Mouse (Mus musculus): ENCODE data around the gene Asic4. TPM values are rescaled to one million over a fixed set of nuclear protein-coding genes. Genes with fewer than 3 reads are reported as not detected.

The Asic4 gene
- 16.6 and 34.3 TPM in 2 replicates for polyA plus RNA-seq (2014; fragmentation: Nextera tagmentation; extraction: Ambion mirVana)

- Histone ChIP-seq H3K4me2 (ENCODE audit: low read length) (peak within 1 kb of the TSS; percentile 70), H3K4me3 (replicated peaks; ENCODE audit: low read depth, low read length) (peak within 1 kb of the TSS; percentile 45), H3K9me3 (ENCODE audit: control insufficient read depth, low read length) (no peaks in the 10 kb centered on the region), H3K4me1 (ENCODE audit: control insufficient read depth, insufficient read depth, low read length) (peaks cover 66% of the 10 kb centered on the region), H3K27ac (replicated peaks; ENCODE audit: low read depth, low read length) (peak within 1 kb of the TSS; percentile 90), H3K36me3 (ENCODE audit: control insufficient read depth, insufficient read depth, low read length) (no peaks in the 10 kb centered on the region), H3K9ac (replicated peaks; ENCODE audit: low read length) (peak within 1 kb of the TSS; percentile 78), H3K27me3 (ENCODE audit: control insufficient read depth, insufficient read depth, low read length) (peaks cover 9% of the 10 kb centered on the region)
- ATAC-seq (ENCODE audit: low FRiP score, low TSS enrichment), result 0 out of 2 replicates have a peak, but pooled peaks have one; percentile 9
- DNase-seq, result peak; percentile 84
- WGBS, result 2% methylated on average over 35 of the region's 35 CpGs
Observed at GRCm38 (mm10) chr1:75450314-75451005, at the start of gene Asic4. TSS of gene Asic4 (plus strand) at chr1:75450436.

- H3K27me3 ChIP-seq (ENCODE audit: control insufficient read depth, insufficient read depth, low read length), result no peaks in the 10 kb centered on the region
- peak overlapping the region; percentile 37; the same call in 1 of the 2 replicates for H3K4me2 ChIP-seq (ENCODE audit: low read length)
- ATAC-seq (ENCODE audit: low FRiP score, low TSS enrichment) (no peak), DNase-seq (no peak)
- H3K27ac ChIP-seq (replicated peaks; ENCODE audit: low read depth, low read length), result no peak overlapping the region
- WGBS, result 39% methylated on average over 6 of the region's 6 CpGs
- peaks cover 21% of the 10 kb centered on the region for H3K36me3 ChIP-seq (ENCODE audit: control insufficient read depth, insufficient read depth, low read length)
- H3K4me3 ChIP-seq (replicated peaks; ENCODE audit: low read depth, low read length), result no peak overlapping the region
- peaks cover 21% of the 10 kb centered on the region for H3K4me1 ChIP-seq (ENCODE audit: control insufficient read depth, insufficient read depth, low read length)
- H3K9ac ChIP-seq (replicated peaks; ENCODE audit: low read length), result no peak overlapping the region
- no peaks in the 10 kb centered on the region for H3K9me3 ChIP-seq (ENCODE audit: control insufficient read depth, low read length)
Observed at GRCm38 (mm10) chr1:75400493-75401115, 49.6 kb upstream of the Asic4 start.

DNA sequence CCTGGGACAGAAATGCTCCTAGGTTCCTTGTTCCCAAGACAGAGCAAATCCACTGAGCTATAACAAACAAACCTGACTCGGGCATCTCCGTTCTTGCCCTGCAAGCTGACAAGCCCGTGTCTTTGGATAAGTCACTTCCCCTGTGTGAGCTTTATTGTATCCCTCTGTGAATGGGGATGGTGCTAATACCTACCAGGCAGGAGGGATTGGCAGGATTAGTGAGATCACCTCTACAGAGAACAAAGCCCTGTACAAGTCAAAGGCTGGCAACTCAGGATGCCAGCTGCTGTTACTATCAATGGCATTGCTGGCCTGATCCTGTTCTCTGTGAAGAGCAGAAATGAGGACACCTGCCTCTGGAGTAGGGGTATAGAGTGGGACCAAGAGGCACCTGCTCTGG is 44.7 kb upstream of the Asic4 start:
- ATAC-seq (ENCODE audit: low FRiP score, low TSS enrichment) (no peak), DNase-seq (no peak)
- Histone ChIP-seq H3K9ac (replicated peaks; ENCODE audit: low read length) (no peak overlapping the region), H3K36me3 (ENCODE audit: control insufficient read depth, insufficient read depth, low read length) (peaks cover 45% of the 10 kb centered on the region), H3K4me2 (ENCODE audit: low read length) (no peak overlapping the region), H3K4me3 (replicated peaks; ENCODE audit: low read depth, low read length) (no peak overlapping the region), H3K9me3 (ENCODE audit: control insufficient read depth, low read length) (no peaks in the 10 kb centered on the region), H3K27ac (replicated peaks; ENCODE audit: low read depth, low read length) (no peak overlapping the region), H3K4me1 (ENCODE audit: control insufficient read depth, insufficient read depth, low read length) (peaks cover 2% of the 10 kb centered on the region; the same call in 1 of the 2 replicates), H3K27me3 (ENCODE audit: control insufficient read depth, insufficient read depth, low read length) (no peaks in the 10 kb centered on the region)
- 48% methylated on average over 3 of the region's 3 CpGs for WGBS

GRCm38 (mm10) chr1:75406173-75406572 is 44.1 kb upstream of the Asic4 start:
- H3K27me3 ChIP-seq (ENCODE audit: control insufficient read depth, insufficient read depth, low read length), result no peaks in the 10 kb centered on the region
- DNase-seq (no peak), ATAC-seq (ENCODE audit: low FRiP score, low TSS enrichment) (no peak)
- H3K9me3 ChIP-seq (ENCODE audit: control insufficient read depth, low read length), result no peaks in the 10 kb centered on the region
- H3K4me3 ChIP-seq (replicated peaks; ENCODE audit: low read depth, low read length), result no peak overlapping the region
- H3K36me3 ChIP-seq (ENCODE audit: control insufficient read depth, insufficient read depth, low read length), result peaks cover 45% of the 10 kb centered on the region
- H3K4me1 ChIP-seq (ENCODE audit: control insufficient read depth, insufficient read depth, low read length), result no peaks in the 10 kb centered on the region
- WGBS, result 92% methylated on average over 15 of the region's 15 CpGs
- no peak overlapping the region for H3K9ac ChIP-seq (replicated peaks; ENCODE audit: low read length)
- H3K4me2 ChIP-seq (ENCODE audit: low read length), result no peak overlapping the region
- no peak overlapping the region for H3K27ac ChIP-seq (replicated peaks; ENCODE audit: low read depth, low read length)

DNA sequence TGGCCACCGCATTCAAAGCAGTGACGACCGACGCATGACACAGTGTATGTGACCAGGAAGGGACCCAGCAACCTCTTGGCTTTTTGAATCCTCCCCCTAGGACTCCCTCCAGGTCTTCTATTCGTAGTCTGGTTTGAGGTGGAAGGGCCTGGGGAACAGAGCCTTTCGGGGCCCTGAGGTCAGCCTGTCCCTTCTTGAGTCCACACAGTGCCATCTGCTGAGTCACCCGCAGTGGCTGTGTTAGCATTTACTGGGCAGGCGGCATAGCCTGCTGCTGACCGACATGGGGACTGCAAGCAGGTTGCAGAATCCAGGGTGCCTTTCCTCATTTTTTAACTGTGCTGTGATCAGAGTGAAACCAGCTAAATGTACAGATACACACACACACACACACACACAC is 43.2 kb upstream of the Asic4 start:
- Histone ChIP-seq H3K4me2 (ENCODE audit: low read length) (no peak overlapping the region), H3K4me3 (replicated peaks; ENCODE audit: low read depth, low read length) (no peak overlapping the region), H3K9ac (replicated peaks; ENCODE audit: low read length) (no peak overlapping the region), H3K36me3 (ENCODE audit: control insufficient read depth, insufficient read depth, low read length) (peaks cover 36% of the 10 kb centered on the region), H3K4me1 (ENCODE audit: control insufficient read depth, insufficient read depth, low read length) (no peaks in the 10 kb centered on the region), H3K27me3 (ENCODE audit: control insufficient read depth, insufficient read depth, low read length) (no peaks in the 10 kb centered on the region), H3K9me3 (ENCODE audit: control insufficient read depth, low read length) (no peaks in the 10 kb centered on the region), H3K27ac (replicated peaks; ENCODE audit: low read depth, low read length) (no peak overlapping the region)
- DNase-seq (no peak), ATAC-seq (ENCODE audit: low FRiP score, low TSS enrichment) (no peak)
- 95% methylated on average over 9 of the region's 9 CpGs for WGBS

DNA sequence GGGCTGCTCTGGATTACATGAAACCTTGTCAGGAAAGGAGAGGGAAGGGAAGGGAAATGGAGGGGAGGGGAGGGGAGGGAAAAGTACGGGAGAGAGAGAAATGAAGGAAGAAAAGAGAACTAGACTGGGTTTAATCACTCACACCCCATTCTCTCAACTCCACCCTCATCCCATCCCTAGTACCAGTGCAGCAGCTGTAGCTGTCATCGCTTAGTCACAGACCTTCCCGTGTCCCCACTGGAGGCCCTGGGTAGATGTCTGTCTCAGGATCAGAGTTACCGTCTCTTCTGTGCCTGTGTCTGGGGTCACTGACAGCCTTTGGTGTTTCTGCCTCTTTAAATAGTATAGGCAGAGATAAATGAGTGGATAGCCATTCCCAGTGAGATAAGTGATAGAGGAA is 42.0 kb upstream of the Asic4 start:
- 82% methylated on average over 4 of the region's 4 CpGs for WGBS
- no peak for DNase-seq
- ATAC-seq (ENCODE audit: low FRiP score, low TSS enrichment), result no peak

GRCm38 (mm10) chr1:75409950-75410349 is 40.3 kb upstream of the Asic4 start:
- no peaks in the 10 kb centered on the region for H3K4me1 ChIP-seq (ENCODE audit: control insufficient read depth, insufficient read depth, low read length)

More for the DNA sequence above, 42.0 kb upstream of the Asic4 start:
- H3K4me3 ChIP-seq (replicated peaks; ENCODE audit: low read depth, low read length), result no peak overlapping the region
- H3K4me2 ChIP-seq (ENCODE audit: low read length), result no peak overlapping the region
- no peaks in the 10 kb centered on the region for H3K4me1 ChIP-seq (ENCODE audit: control insufficient read depth, insufficient read depth, low read length)
- H3K27ac ChIP-seq (replicated peaks; ENCODE audit: low read depth, low read length), result no peak overlapping the region
- H3K9me3 ChIP-seq (ENCODE audit: control insufficient read depth, low read length), result no peaks in the 10 kb centered on the region
- peaks cover 28% of the 10 kb centered on the region for H3K36me3 ChIP-seq (ENCODE audit: control insufficient read depth, insufficient read depth, low read length)
- no peak overlapping the region for H3K9ac ChIP-seq (replicated peaks; ENCODE audit: low read length)
- no peaks in the 10 kb centered on the region for H3K27me3 ChIP-seq (ENCODE audit: control insufficient read depth, insufficient read depth, low read length)

GRCm38 (mm10) chr1:75412196-75412595 is 38.0 kb upstream of the Asic4 start:
- Histone ChIP-seq H3K27ac (replicated peaks; ENCODE audit: low read depth, low read length) (no peak overlapping the region), H3K9ac (replicated peaks; ENCODE audit: low read length) (no peak overlapping the region), H3K4me1 (ENCODE audit: control insufficient read depth, insufficient read depth, low read length) (no peaks in the 10 kb centered on the region), H3K36me3 (ENCODE audit: control insufficient read depth, insufficient read depth, low read length) (peaks cover 17% of the 10 kb centered on the region), H3K9me3 (ENCODE audit: control insufficient read depth, low read length) (no peaks in the 10 kb centered on the region), H3K4me2 (ENCODE audit: low read length) (no peak overlapping the region), H3K4me3 (replicated peaks; ENCODE audit: low read depth, low read length) (no peak overlapping the region), H3K27me3 (ENCODE audit: control insufficient read depth, insufficient read depth, low read length) (no peaks in the 10 kb centered on the region)
- ATAC-seq (ENCODE audit: low FRiP score, low TSS enrichment) (no peak), DNase-seq (no peak)
- WGBS, result 93% methylated on average over 3 of the region's 3 CpGs

More at GRCm38 (mm10) chr1:75409950-75410349, 40.3 kb upstream of the Asic4 start:
- Histone ChIP-seq H3K4me2 (ENCODE audit: low read length) (no peak overlapping the region), H3K9me3 (ENCODE audit: control insufficient read depth, low read length) (no peaks in the 10 kb centered on the region), H3K27ac (replicated peaks; ENCODE audit: low read depth, low read length) (no peak overlapping the region), H3K4me3 (replicated peaks; ENCODE audit: low read depth, low read length) (no peak overlapping the region), H3K9ac (replicated peaks; ENCODE audit: low read length) (no peak overlapping the region), H3K27me3 (ENCODE audit: control insufficient read depth, insufficient read depth, low read length) (no peaks in the 10 kb centered on the region), H3K36me3 (ENCODE audit: control insufficient read depth, insufficient read depth, low read length) (peaks cover 24% of the 10 kb centered on the region)
- no peak for ATAC-seq (ENCODE audit: low FRiP score, low TSS enrichment)
- WGBS, result 94% methylated on average over 7 of the region's 7 CpGs
- no peak for DNase-seq

GRCm38 (mm10) chr1:75413749-75414148 is 36.5 kb upstream of the Asic4 start:
- Histone ChIP-seq H3K27me3 (ENCODE audit: control insufficient read depth, insufficient read depth, low read length) (no peaks in the 10 kb centered on the region), H3K9ac (replicated peaks; ENCODE audit: low read length) (no peak overlapping the region), H3K4me2 (ENCODE audit: low read length) (no peak overlapping the region), H3K36me3 (ENCODE audit: control insufficient read depth, insufficient read depth, low read length) (peaks cover 8% of the 10 kb centered on the region; the same call in 1 of the 2 replicates), H3K9me3 (ENCODE audit: control insufficient read depth, low read length) (no peaks in the 10 kb centered on the region), H3K4me3 (replicated peaks; ENCODE audit: low read depth, low read length) (no peak overlapping the region), H3K4me1 (ENCODE audit: control insufficient read depth, insufficient read depth, low read length) (no peaks in the 10 kb centered on the region), H3K27ac (replicated peaks; ENCODE audit: low read depth, low read length) (no peak overlapping the region)
- peak; percentile 49 for DNase-seq
- ATAC-seq (ENCODE audit: low FRiP score, low TSS enrichment), result no peak
- WGBS, result 54% methylated on average over 3 of the region's 3 CpGs

All from midbrain, embryonic 14.5 days (tissue).